Mouse (Mus musculus): ENCODE data around the gene Pigu.
A peak's percentile ranks its signal among the peaks of the same experiment; 100 is the strongest.

Pigu gene

DNA sequence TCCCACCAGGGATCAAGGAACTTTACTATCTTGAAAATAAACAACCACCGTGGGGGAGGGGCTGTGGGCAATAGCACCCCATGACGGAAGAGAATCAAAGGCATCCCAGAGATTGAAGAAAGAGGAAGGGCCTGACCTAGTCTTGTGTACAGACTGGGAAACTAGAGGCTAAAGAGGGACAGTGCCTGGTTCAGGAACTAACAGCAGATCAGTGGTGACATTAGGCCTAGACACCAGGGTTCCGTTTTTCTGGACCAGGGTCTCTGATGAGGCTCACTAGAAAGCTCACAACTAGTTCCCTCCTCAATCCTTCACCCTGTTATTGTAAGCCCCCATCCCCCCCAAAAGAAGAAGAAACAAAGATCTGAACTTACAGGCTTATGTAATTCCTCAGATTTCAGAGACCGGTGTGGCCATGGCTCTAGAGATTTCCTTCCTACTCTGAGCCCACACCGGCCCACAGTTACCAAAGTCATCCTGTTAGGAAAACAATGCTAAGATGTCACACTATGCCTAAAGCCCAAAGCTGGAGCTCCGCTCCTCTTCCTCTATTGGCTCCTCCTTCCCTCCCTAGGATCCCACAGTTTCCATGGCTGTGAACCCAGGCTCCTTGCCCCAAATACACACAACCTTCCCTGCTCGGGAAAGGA, 10.5 kb upstream of the Pigu start:
- no peak for DNase-seq (ENCODE audit: low spot score)

DNA sequence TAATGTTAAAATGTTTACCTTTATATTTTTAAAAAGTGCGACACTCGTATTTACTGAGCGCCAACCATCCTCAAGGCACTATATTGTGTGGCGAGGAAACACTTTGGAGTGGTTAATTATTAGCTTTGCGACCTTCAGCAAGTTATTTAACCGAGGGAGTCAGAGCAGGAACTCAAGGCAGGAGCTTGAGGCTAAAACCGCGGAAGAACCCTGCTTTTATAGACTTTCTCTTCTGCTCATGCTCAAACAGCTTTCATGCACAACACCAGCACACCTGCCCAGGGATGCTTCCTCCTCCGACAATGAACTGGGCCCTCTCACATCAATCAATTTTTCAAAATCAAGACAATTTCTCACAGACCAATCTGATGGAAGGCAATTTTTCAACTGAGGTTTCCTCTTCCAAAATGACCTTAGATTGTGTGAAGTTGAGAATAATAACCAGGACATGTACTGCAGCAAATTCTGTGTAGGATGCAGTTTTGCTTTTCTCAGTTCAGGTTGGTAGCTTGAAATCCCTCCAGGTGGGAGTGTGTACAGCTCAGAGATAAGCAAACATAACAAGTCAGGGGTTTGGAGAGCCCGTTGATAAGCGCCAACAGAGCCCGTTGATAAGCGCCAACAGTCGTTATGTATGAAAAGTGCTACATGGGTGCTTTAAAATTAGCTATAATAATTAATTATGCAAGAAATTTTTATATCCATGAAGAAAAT, 613 bp upstream of the Pigu start:
- DNase-seq (ENCODE audit: low spot score) = peak; percentile 40

GRCm38 (mm10) chr2:155354402-155354801, 2.8 kb downstream of the Pigu start:
- no peak for DNase-seq (ENCODE audit: low spot score)

DNA sequence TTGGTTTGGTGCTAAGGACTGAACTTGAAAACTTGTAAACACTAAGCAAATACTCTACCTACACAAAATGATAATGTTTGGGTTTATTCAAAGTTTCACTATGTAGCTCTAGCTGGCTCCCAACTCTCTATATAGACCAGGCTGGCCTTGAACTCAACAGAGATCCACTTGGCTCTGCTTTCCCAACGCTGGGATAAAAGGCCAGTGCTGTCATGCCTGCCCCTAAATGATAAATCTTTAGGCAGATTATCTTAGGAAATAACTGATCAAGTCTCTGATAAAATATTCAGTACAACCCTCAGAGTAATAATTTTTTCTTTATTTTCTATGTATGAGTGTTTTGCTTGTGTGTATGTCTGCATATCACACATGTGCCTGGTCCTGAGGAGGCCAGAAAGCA, 10.6 kb downstream of the Pigu start:
- no peak for DNase-seq (ENCODE audit: low spot score)

DNA sequence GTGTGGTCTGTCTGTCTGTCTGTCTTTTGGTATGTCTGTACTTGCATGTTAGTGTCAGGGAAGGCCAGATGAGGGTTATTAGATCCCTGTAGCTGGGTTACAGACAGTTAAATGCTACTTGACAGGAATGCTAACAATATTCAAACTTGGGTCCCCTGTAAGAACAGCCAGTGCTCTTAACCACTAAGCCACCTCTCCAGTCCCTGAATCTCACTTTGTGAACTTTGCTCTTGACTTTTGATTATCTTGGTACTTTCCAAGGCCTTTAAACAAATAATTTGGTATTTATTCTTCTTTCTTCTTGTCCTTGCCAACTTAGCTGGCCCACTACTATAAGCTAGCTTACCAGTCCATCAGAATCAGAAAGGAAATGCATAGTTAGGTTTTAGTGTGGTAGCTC, 17.1 kb downstream of the Pigu start:
- no peak for DNase-seq (ENCODE audit: low spot score)

GRCm38 (mm10) chr2:155336254-155336653, 21.0 kb downstream of the Pigu start:
- DNase-seq (ENCODE audit: low spot score) = no peak

- DNase-seq (ENCODE audit: low spot score) = no peak
These were observed 22.0 kb downstream of the Pigu start for GRCm38 (mm10) chr2:155335231-155335630.

DNA sequence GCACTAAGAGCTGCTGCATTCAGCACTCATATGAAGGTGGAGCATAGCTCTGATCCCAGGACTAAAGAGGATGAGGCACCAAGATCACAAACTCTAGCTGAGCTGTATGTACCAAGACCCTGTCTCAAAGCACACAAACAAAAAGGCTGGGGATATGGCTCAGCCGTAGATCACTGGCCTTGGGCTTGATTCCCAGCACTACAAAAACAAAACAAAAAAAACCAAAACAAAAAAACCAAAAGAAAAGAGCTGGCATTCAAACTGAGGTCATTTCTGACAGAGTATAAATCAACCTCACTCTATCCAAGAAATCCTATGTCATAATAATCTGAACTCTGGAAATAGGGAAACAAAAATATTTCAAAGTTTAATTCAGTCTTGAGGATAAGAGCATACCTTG, 23.8 kb downstream of the Pigu start:
- DNase-seq (ENCODE audit: low spot score) = no peak

DNA sequence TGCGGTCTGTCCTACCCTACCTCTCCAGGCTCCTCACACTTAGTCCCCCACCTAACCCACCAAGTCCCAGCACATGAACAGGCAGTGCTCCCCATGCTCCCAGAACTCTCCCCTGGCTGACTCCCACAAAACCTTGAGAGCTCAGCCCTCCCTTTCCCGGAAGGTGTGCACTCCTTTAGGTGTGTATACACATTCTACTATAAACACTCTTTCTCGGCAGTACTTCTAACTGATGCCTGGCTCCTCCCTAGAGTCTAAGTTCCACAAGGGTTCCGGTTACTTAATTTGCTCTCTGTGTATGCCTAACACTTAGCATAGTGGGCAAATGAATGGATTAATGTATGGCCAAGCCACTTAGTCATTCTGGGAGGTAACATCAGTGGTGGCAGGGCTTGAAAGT, 25.9 kb downstream of the Pigu start:
- DNase-seq (ENCODE audit: low spot score) = no peak

DNA sequence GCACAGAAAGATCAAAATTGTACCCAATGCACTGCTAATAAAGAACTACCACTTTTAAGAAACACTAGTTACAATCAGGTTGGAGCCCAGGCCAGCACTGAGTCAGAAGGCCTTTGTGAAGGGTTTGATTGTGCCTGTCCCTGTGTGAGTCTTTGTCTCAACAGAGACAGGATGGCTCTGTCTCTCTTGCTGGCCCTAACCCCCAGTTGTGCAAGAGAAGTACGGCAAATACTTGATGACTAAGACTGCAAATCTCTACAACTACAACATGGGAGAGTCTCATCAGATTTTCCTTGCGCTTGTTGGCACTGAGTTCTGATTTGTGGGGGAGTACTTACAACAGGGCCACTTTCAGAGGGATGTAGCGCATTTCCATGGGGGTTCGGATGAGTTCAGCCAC, 26.4 kb downstream of the Pigu start:
- no peak for DNase-seq (ENCODE audit: low spot score)

GRCm38 (mm10) chr2:155329707-155330106, 27.5 kb downstream of the Pigu start:
- no peak for DNase-seq (ENCODE audit: low spot score)

DNA sequence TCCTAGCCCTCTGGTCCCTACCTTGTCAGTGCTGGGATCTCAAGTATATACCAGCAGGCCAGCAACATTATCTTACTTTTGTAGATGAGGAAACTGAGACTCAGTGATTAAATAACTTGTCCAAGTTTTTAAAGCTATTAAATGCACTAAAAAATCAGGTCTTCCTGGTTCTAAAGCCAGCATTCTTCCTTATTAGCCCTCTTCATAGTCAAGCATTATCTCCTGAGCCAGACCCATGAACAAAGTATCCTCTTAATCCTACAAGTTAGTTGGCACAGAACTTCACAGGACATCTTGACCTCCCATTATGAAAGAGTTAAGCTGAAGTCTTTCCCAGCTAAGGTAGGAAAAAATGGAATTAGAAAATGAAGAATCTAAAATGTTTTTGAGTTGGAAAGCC, 28.3 kb downstream of the Pigu start:
- DNase-seq (ENCODE audit: low spot score) = no peak

DNA sequence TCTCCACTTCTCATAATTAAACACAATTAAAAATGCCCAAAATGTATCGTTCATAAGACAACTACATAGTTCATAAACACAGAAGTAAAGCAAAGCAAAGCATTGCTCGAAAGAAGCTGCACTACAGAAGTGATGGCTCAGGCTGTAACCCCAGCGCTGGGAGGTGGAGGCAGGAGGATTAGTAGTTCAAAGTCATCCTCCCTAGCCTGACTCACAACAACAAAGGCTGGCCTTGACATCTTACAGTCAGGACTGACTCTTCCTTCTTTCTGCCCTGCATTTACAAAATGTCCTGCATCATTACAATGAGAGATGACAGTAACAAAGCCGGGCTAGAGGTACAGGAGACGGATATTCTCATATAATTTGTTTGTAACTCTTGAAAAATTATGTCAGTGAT, 29.3 kb downstream of the Pigu start:
- DNase-seq (ENCODE audit: low spot score) = no peak

- no peak for DNase-seq (ENCODE audit: low spot score)
These were observed 31.2 kb downstream of the Pigu start for GRCm38 (mm10) chr2:155326001-155326400.

GRCm38 (mm10) chr2:155320596-155320995, 36.6 kb downstream of the Pigu start:
- no peak for DNase-seq (ENCODE audit: low spot score)

DNA sequence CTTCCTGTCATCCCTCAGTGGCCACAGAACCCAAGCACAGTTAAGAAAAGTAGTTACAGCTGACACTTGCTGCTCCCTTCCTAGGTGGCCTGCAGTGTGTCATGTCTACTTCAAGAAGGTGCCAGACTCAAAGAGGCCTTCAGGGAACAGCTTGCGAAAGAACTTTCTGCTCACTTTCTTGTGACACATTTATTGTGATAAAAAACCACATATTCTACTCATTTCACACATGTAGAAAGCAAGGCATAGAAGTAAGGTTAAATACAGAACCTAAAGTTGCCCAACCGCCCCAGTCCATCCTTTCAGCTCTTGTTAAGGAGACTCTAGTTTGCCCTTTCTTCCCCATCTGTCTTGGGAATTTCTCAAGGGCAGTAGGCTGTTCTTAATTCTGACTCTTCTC, 38.6 kb downstream of the Pigu start:
- DNase-seq (ENCODE audit: low spot score) = no peak

DNA sequence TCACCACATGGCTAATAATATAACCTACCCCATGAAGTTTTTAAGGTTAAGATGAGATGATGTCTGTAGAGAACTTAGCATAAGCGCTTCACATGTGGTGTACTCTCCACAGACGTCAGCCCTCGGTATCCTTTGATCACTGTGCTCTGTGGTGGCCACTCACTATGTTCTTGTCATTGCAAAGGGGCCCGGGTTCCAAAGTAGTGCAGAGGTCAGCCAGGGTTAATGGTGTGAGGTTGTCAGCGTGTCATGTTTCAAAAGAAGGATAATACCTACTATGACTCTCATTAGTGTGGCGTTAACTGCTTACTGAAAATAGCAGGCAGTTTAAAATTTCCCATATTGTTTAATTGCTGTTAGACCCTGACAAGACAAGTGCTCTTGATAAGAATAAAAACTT, 43.6 kb downstream of the Pigu start:
- peak; percentile 72 for DNase-seq (ENCODE audit: low spot score)

DNA sequence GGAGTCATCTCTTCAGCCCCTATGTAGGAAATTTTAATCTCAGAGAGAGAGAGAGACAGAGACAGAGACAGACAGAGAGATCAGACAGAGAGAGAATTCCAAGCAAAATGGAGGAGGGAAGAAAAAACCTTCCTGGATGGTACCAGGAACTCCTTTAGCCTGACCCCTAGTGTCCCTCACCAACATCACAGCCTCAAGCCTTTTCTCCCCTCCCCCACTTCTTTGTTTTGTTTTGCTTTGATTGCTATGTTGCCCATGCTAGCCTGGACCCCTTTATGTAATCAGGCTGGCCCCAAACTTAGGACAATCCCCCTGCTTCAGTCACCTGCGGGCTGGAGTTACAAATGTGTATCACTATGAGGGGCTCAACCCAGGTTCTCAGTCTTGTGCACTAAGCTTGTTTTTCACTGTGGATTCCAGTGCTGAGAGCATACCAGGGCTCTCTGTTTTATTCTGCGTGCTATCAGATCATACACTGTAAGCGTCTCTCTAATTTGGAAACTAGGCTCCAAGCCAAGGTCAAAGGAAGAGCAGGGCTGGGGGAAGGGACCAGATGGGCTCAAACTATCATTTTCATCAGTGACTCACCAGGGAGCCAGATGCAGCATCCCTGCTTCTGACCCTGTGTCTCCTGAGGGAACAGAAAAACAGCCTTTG, 48.2 kb downstream of the Pigu start:
- peak; percentile 75 for DNase-seq (ENCODE audit: low spot score)

DNA sequence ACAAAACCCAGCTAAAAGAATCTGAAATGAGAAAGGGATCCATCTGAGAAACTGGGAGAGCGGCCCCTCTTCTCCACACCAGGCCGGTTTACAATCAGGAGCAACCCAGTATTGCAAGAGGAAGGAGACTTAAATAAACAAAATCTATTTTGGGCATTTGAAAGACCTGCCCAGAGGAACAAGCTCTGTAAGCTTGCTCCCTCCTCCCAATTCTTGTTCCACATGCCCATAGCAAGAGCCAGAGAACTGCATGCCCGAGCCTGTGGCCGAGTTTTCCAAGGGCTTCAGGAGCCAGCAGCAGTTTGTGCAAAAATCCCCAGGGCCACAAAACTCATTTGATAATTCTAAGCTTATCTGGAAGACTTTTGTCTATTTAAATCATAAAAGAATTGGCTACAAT, 57.7 kb downstream of the Pigu start:
- no peak for DNase-seq (ENCODE audit: low spot score)

- no peak for DNase-seq (ENCODE audit: low spot score)
These were observed 61.8 kb downstream of the Pigu start for GRCm38 (mm10) chr2:155295453-155295852.

GRCm38 (mm10) chr2:155293946-155294345, 63.3 kb downstream of the Pigu start:
- DNase-seq (ENCODE audit: low spot score) = no peak

GRCm38 (mm10) chr2:155293382-155293781, 63.8 kb downstream of the Pigu start:
- DNase-seq (ENCODE audit: low spot score) = no peak

DNA sequence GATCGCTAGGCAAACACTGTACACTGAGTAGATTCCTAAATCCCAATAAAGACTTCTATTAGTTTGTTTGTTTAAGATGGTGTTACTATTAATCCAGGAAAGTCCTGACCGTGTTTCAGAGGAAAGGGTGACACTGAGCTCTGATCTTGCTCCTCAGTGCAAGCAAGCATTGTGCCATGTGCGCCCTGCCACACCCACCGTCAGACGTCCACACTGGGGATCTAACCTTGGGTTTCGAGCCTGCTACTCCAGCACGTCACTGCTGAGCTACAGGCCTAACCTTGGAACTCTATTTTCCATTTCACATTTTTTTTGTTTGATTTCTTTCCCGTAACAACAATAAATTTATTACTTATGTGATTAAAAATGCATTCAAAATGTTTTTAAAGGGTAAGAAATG, 67.2 kb downstream of the Pigu start:
- no peak for DNase-seq (ENCODE audit: low spot score)
